Mouse (Mus musculus) gastrocnemius, postnatal 36 days (tissue): Measurements from ENCODE around the gene Taf12. TPM values are rescaled to one million over a fixed set of nuclear protein-coding genes. Genes with fewer than 3 reads are reported as not detected.

Experiments used
- DNase-seq, 2 experiments: peaks; one replicate each; pipeline ENCODE4 v3.0.0; 2022
- intact Hi-C: fragments of 180-260 bp; cut with DNase I; formaldehyde crosslinking; loops from one replicate; pipeline ENCODE4 v1.15.1; 2025
- long read RNA-seq, 2 experiments: library from polyadenylated mRNA; stranded (forward); transcript quantifications; one replicate each; pipeline ENCODE4 v2.0.0; 2021
- total RNA-seq, 2 experiments: library from RNA; stranded (reverse); gene quantifications; 2 replicates each; pipeline ENCODE4 v1.2.3; 2021

Gene Taf12
- 10 to 100 TPM; 32.5 to 33.4 TPM for total RNA-seq
- long read RNA-seq, experiment 1, transcript Taf12-202 (7 exons, 777 nt) = major isoform, 25 of 63 reads
- long read RNA-seq, experiment 1, partial matches to known transcripts = 0 of 63 reads
- long read RNA-seq, experiment 1, other reads (novel, unspliced or antisense) = 35 of 63 reads
- long read RNA-seq, experiment 2, transcript Taf12-201 (6 exons, 3,787 nt) = minor isoform, 6 of 108 reads
- long read RNA-seq, experiment 2, transcript Taf12-202 (7 exons, 777 nt) = major isoform, 58 of 108 reads
- long read RNA-seq, experiment 2, partial matches to known transcripts = 1 of 108 reads
- long read RNA-seq, experiment 2, other reads (novel, unspliced or antisense) = 43 of 108 reads

GRCm38 (mm10) chr4:132274156-132274862, at the start of gene Taf12:
Taf12 (plus strand) TSS chr4:132274375.
- intact Hi-C loops = no loop called here
- DNase-seq = peak; percentile 85 to 87

DNA sequence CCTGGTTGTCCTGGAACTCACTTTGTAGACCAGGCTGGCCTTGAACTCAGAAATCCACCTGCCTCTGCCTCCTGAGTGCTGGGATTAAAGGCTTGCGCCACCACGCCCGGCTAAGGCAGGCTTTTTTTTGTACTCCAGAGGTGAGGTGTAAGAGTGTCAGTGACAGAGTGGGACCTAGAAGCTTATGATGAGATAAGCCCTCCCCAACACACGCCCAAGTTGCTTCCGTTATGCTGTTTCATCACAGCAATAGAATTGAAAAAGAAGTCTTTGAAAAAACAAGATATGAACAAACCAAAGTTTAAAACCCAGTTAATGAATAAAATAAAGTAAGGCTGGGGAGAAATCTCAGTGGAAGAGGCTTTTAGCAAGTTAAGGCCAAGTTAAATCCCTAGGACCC, 43.8 kb upstream of the Taf12 start:
- intact Hi-C loops = no loop called here
- no peak for DNase-seq

GRCm38 (mm10) chr4:132234710-132235109, 39.5 kb upstream of the Taf12 start:
- DNase-seq = no peak
- intact Hi-C loops = no loop called here

- DNase-seq = no peak
- intact Hi-C loops = no loop called here
These were observed 35.8 kb upstream of the Taf12 start for GRCm38 (mm10) chr4:132238356-132238755.

- intact Hi-C loops = no loop called here
- no peak for DNase-seq
These were observed 33.8 kb upstream of the Taf12 start for GRCm38 (mm10) chr4:132240367-132240766.

- no peak for DNase-seq
- intact Hi-C loops = no loop called here
These were observed 33.0 kb upstream of the Taf12 start for GRCm38 (mm10) chr4:132241208-132241607.

- no peak for DNase-seq
- intact Hi-C loops = no loop called here
These were observed 28.5 kb upstream of the Taf12 start for GRCm38 (mm10) chr4:132245643-132246042.

- intact Hi-C loops = no loop called here
- DNase-seq = no peak
These were observed 26.7 kb upstream of the Taf12 start for GRCm38 (mm10) chr4:132247451-132247997.

DNA sequence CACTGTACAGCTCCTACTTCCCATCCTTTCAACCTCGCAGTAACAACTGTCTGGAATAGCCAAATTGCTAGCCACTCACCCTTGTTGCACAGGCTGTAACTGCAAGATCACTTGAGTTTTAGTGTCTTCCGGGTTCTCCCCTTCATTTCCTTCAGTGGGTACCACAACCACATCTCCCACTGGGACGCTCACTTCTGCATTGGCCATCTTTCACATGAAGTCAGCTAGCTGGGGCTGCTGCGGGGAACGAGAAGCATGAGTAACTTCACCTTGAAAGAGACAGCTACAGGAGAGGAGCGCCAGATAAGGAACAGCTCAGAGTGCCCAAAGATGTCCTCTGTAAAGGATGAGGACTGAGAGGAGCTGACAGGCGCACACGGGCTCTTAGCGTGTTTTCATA, 22.6 kb upstream of the Taf12 start:
- intact Hi-C loops = no loop called here
- DNase-seq = no peak

- intact Hi-C loops = no loop called here
These were observed 21.0 kb upstream of the Taf12 start for GRCm38 (mm10) chr4:132253128-132253527.

GRCm38 (mm10) chr4:132253622-132254021, 20.6 kb upstream of the Taf12 start:
- intact Hi-C loops = no loop called here
- DNase-seq = no peak

More at GRCm38 (mm10) chr4:132253128-132253527, 21.0 kb upstream of the Taf12 start:
- DNase-seq = no peak

GRCm38 (mm10) chr4:132254986-132255385, 19.2 kb upstream of the Taf12 start:
- intact Hi-C loops = no loop called here
- DNase-seq = no peak

DNA sequence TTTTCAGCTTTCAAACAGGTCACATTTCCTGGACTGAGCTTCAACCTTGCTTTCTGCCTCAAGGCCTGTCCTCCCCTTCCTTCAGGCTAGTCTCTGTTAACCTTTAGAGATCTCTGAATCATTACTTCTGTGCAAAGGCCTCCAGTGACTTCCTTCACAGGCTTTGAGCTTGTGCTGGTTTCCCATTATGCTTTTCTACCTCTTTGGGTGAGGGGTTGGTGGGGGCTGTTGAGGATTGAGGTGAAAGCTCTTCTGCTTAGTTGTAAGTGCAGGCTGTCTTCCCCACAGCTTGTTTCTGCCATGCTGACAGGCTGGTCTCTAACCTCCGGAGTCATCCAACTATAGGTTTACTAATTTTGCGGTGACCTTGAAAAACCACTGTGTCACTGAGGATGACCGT, 17.8 kb upstream of the Taf12 start:
- intact Hi-C loops = no loop called here

GRCm38 (mm10) chr4:132259248-132259647, 14.9 kb upstream of the Taf12 start:
- no peak for DNase-seq
- intact Hi-C loops = no loop called here

More for the DNA sequence above, 17.8 kb upstream of the Taf12 start:
- DNase-seq = no peak

DNA sequence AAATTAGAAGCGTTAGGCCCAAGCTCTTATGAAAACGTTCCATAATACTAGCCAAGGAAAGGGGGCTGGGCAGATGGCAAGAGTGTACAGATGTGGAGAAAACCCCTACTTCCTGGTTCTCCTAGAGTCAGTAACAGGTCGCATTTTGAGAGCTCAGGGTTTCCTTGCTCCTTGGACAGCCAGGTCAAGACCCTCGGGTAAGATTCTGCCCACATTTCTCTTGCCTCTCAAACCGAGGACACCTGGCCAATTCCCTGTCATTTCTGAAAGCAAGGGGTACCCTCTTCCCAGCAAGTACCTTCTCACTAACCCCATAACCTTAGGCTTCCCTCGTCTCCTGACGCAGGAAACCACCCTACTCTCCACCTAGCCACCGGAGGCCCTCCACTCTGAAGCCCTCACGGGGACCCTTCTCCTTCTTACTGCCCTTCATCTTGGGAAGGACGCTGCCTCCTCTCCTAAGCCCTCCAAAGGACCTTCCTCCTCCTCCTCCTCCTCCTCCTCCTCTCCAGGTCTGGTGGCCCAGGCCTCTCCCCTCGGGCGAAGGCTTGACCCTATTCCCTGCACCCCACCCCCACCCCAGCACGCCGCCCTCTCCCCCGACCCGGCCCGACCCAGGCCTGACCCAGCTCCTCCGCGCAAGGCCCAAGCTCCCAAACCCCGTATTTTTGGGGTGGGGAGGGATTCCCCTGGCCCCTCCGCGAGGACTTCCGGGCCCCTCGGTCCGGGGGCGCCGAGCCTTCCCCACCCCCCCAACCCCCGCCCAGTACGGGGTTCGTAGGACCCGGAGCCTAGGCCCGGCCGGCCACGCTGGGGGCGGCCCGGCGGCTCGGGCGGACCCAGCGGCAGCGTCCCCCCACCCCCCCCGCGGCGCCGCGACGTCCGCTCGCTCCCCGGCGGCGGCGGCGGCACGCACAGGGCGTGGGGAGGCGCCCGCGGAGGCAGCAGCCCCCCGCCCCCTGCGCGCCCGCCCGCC, 13.5 kb upstream of the Taf12 start:
- DNase-seq = peak; percentile 38 to 58

GRCm38 (mm10) chr4:132261514-132262357, 12.4 kb upstream of the Taf12 start, which contains the start of gene Gmeb1:
Gmeb1 (minus strand) TSS chr4:132261602.
- peak; percentile 55 to 65 for DNase-seq
- intact Hi-C loops = loop anchor here (2.0 kb wide), 1 partner anchor 49 kb away; the partner anchor contains the start of gene Ythdf2

More for the DNA sequence above, 13.5 kb upstream of the Taf12 start:
- intact Hi-C loops = loop anchor here (2.0 kb wide), 1 partner anchor 48 kb away; the partner anchor contains the start of gene Ythdf2

DNA sequence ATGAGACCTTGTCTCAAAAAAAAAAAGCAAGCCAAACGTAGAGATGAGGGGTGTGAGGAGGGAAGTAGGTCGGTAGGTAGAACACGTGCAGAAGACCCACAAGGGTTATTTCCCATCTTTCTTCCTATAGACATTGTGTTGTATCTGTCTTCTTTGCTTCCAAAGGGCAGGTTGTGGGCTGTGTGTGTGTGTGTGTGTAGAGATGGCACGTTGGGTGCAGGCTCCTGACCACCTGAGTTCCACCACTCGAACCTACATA, 11.9 kb upstream of the Taf12 start:
- no peak for DNase-seq
- intact Hi-C loops = no loop called here

DNA sequence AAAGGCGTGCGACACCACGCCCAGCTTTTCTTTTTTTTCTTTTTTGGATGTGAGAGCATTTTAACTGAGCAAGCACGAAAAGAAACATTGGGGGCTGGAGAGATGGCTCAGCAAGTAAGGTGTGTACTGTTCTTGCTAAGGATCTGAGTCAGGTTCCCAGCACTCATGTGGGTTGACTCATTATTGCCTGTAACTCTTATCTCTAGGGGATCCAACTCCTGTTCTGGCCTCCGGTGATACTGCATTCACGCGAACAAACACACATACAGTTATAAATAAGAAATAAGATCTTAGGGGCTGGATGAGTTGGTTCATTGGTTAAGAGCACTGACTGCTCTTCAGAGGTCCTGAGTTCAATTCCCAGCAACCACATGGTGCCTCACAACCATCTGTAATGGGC, 10.9 kb upstream of the Taf12 start:
- intact Hi-C loops = no loop called here
- DNase-seq = no peak

GRCm38 (mm10) chr4:132266835-132267349, 7.3 kb upstream of the Taf12 start:
- no peak for DNase-seq
- intact Hi-C loops = loop anchor here (5.0 kb wide), 1 partner anchor 175 kb away; no protein-coding TSS in a partner anchor
